Mouse (Mus musculus): ENCODE measurements around the gene March11.

Gene March11

GRCm38 (mm10) chr15:26374946-26375345 lies 66.1 kb downstream of the March11 start:
- no peak for DNase-seq

DNA sequence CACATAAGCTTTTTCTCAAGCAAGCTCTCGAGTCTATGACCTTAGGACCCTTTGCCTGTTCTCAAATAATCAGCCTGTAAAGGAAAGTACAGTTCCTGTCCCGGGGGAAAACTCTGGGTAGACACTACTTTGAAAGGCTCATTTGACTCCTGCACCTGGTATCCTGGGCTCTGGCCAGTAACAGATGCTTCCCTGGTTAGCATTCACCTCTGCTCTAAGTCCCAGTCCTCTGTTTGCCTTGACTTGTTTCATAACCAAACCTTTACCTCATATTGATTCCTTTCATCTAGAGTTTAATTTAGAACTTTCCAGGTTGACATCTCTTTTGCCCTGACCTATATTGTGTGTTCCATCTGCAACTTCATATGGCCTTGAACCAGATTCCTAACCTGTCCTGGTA lies 68.5 kb downstream of the March11 start:
- DNase-seq, result no peak

GRCm38 (mm10) chr15:26378879-26379278 lies 70.0 kb downstream of the March11 start:
- no peak for DNase-seq

- DNase-seq, result no peak
These were observed 71.0 kb downstream of the March11 start for GRCm38 (mm10) chr15:26379831-26380230.

DNA sequence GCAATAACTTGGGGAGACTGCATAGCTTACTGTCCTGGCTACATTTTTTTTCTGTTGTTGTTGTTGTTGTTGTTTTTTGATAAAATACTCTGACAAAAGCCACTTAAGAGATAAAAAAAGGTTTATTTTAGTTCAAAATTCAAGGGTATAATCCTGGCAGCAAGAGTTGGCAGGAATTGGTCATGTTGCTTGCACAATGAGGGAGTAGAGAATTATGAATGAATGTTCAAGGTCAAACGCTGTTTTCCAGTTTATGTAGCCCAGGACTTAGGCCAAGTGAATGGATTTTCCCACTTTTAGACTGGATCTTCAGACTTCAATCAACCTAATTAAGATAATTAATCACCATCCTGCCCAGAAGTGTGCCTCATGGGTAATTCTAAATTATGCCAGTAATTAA lies 72.0 kb downstream of the March11 start:
- DNase-seq, result no peak

GRCm38 (mm10) chr15:26390001-26390400 lies 81.2 kb downstream of the March11 start:
- DNase-seq, result no peak

DNA sequence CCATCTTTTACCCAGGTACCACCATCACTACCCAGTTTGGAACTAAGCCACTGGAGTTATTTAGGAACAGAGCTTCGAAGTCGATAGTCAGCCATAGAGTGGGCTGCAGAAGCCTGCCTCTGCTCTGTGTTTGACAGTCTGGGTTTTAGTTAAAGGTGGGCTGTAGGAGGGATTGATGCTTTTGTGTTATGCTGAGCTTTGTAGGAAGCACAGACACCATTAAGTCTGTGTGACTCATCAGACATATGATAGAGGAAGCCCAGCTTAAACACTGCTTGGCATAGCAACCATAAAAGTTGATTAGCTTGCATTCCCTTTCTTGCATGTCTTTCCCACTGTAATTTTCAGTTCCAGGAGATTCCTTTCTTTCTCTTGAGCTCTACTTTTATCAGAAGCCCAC lies 87.7 kb downstream of the March11 start:
- DNase-seq, result no peak

- DNase-seq, result no peak
These were observed 116.4 kb downstream of the March11 start for GRCm38 (mm10) chr15:26425284-26425683.

DNA sequence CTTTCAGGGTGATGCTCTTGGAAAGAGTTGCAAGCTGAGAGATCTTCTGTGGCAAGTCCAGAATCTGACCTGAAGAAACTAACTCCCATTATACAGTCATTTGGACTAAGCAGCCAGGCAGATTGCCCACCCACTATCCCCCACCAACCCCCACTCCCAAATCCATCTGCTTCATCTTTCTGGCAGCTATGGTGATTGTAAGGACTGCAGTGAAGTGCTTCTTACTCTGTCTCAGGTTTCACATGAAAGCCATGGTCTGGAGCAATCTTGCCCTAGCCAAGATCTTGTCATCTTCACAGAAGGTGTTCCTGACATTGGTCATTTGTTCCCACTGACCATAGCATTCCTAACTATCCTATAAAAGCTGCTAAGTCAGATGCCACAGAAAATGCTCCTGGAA lies 117.4 kb downstream of the March11 start:
- no peak for DNase-seq

GRCm38 (mm10) chr15:26430565-26430964 lies 121.7 kb downstream of the March11 start:
- no peak for DNase-seq

GRCm38 (mm10) chr15:26432676-26433075 lies 123.8 kb downstream of the March11 start:
- no peak for DNase-seq

GRCm38 (mm10) chr15:26435725-26436124 lies 126.9 kb downstream of the March11 start:
- DNase-seq, result no peak

- DNase-seq, result no peak
These were observed 128.3 kb downstream of the March11 start for GRCm38 (mm10) chr15:26437113-26437512.

Measured in retina, postnatal 1 day (tissue).